Mouse (Mus musculus): ENCODE results near the gene Gm2163. TPM values are rescaled to one million over a fixed set of nuclear protein-coding genes. Genes with fewer than 3 reads are reported as not detected.
"Not testable (repeated sequence)": the region's sequence is repeated elsewhere in the genome, so short reads cannot be mapped to it uniquely, and the experiment has no call there.

The Gm2163 gene
- polyA plus RNA-seq (2012; rRNA removed), result 0.58 and 0.96 TPM in 2 replicates

GRCm38 (mm10) chr4:42466452-42466851 is at the start of gene Gm2163:
Gm2163 (plus strand) TSS chr4:42466752.
- DNase-seq (ENCODE audit: low read depth), result not testable (repeated sequence)

DNA sequence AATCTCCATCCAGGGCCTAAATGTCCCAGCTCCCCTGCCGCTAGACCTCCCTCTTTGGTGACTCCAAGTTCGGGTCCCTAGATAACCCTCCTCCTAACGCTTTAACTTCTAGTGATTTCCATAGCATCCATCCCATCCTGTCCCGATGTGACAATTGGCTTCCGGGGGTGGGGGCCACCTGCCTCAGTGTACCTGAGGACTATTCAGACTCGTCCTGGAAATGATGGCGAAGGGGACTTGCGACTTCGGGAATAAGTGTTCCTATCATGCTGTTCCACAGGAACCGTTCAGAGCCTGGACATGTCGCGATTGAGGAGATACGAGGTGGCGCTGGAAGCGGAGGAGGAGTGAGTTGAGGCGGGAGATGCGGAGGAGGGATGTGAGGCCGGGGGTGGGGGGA is 27.5 kb upstream of the Gm2163 start, which contains the start of gene Gm21586:
Gene Gm21586, plus strand, starts transcription at position 301 of the 400 bp plus-strand sequence.
- not testable (repeated sequence) for DNase-seq (ENCODE audit: low read depth)

- DNase-seq (ENCODE audit: low read depth), result not testable (repeated sequence)
Observed at GRCm38 (mm10) chr4:42528075-42528474, 61.5 kb downstream of the Gm2163 start, which contains the start of gene Fam205a2. Fam205a2 (minus strand) TSS chr4:42528175.

DNA sequence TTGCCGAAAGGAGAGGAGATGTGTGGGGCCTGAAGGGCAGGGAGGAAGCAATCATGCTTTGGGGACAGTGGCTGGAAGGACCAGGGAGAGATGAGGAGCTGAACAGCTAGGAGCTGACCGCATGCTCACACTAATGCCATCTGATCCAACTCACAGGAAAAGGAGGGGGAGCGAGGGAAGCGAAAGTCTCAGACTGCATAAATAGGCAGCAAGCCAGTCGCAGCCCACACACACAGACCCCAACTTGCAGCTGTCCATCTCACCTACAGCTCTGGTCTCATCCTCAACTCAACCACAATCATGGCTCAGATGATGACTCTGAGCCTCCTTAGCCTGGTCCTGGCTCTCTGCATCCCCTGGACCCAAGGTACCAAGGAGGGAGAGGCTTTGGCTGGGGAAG is 145.3 kb downstream of the Gm2163 start, which contains the start of gene Gm10591:
Gene Gm10591, plus strand, starts transcription at position 301 of the 400 bp plus-strand sequence.
- not testable (repeated sequence) for DNase-seq (ENCODE audit: low read depth)

DNA sequence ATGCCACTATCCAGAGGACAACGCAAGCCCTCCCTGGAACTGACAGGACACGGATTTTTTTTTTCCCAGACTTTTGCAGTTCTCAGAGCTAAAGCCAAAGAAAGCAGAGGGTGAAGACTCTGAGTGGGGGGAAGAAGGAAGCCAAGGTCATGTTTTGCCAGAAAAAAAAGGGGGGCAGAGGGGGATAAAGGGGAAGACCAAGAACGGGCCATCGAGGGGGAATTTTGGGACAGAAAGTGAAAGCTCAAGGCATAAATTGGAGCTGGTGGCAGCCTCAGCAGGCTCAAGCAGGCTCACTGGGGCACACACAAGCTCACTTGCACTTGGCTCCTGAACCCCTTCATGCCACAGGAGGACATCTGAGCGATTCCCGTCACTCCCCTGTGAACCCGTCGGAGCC is 162.9 kb downstream of the Gm2163 start, which contains the start of gene Gm2564:
Gene Gm2564, plus strand, starts transcription at position 301 of the 400 bp plus-strand sequence.
- not testable (repeated sequence) for DNase-seq (ENCODE audit: low read depth)

Other genes starting within 250 kb of the Gm2163 start
- gene Gm10600, start 226.1 kb upstream of the Gm2163 start, polyA plus RNA-seq (2012; rRNA removed), result not detected in 2 replicates
- gene Ccl21b, start 211.0 kb upstream of the Gm2163 start, polyA plus RNA-seq (2012; rRNA removed), result not detected in 2 replicates
- not detected in 2 replicates for gene Gm21953, start 172.5 kb upstream of the Gm2163 start, polyA plus RNA-seq (2012; rRNA removed)
- 1.1 TPM in 1 of 2 replicates, not detected in the other for gene Fam205a3, start 148.4 kb upstream of the Gm2163 start, polyA plus RNA-seq (2012; rRNA removed)
- gene Gm21586, start 27.4 kb upstream of the Gm2163 start, polyA plus RNA-seq (2012; rRNA removed), result not detected in 2 replicates
- gene Fam205a2, start 61.4 kb downstream of the Gm2163 start, polyA plus RNA-seq (2012; rRNA removed), result 1.1 TPM in 1 of 2 replicates, not detected in the other
- not detected in 2 replicates for gene Gm10591, start 145.4 kb downstream of the Gm2163 start, polyA plus RNA-seq (2012; rRNA removed)
- gene Gm2564, start 163.0 kb downstream of the Gm2163 start, polyA plus RNA-seq (2012; rRNA removed), result 0.13 TPM in 1 of 2 replicates, not detected in the other
- gene Ccl27b, start 188.5 kb downstream of the Gm2163 start, polyA plus RNA-seq (2012; rRNA removed), result not detected in 2 replicates
- gene Il11ra2, start 195.1 kb downstream of the Gm2163 start, polyA plus RNA-seq (2012; rRNA removed), result 0.10 and 0.13 TPM in 2 replicates